Mouse (Mus musculus) spleen, adult 2 months (tissue): ENCODE data around the gene Fancc. TPM values are rescaled to one million over a fixed set of nuclear protein-coding genes. Genes with fewer than 3 reads are reported as not detected.

Source experiments
- DNase-seq, 2 experiments: peaks; one replicate each; pipeline versions ENCODE4 v3.0.0 to v3.0.0-alpha.2; 2012 to 2021; ENCODE audit warnings: low spot score in 2 of 2, low read depth in 1 of 2
- H3K27ac ChIP-seq: fragments of 200-500 bp; 2 replicates; pipeline ENCODE4 v1.5.1; 2012; ENCODE audit warnings: low read length, inconsistent platforms; ENCODE audit not compliant: insufficient read depth
- H3K27me3 ChIP-seq: fragments of 200-500 bp; 2 replicates; pipeline ENCODE4 v1.6.1; 2012; ENCODE audit warnings: mild to moderate bottlenecking, moderate library complexity, low read length, inconsistent platforms; ENCODE audit not compliant: control insufficient read depth, insufficient read depth
- H3K36me3 ChIP-seq: fragments of 200-500 bp; 2 replicates; pipeline ENCODE4 v1.6.1; 2012; ENCODE audit warnings: mild to moderate bottlenecking, low read length, inconsistent platforms; ENCODE audit not compliant: control insufficient read depth, insufficient read depth
- H3K4me1 ChIP-seq: fragments of 200-500 bp; 2 replicates; pipeline ENCODE4 v1.6.1; 2011; ENCODE audit warnings: inconsistent platforms; ENCODE audit not compliant: control insufficient read depth, insufficient read depth, insufficient read length
- H3K4me3 ChIP-seq: fragments of 200-500 bp; 2 replicates; pipeline ENCODE4 v1.5.1; 2011; ENCODE audit warnings: mild to moderate bottlenecking, inconsistent platforms; ENCODE audit not compliant: insufficient read depth, insufficient read length; ENCODE audit errors: extremely low read depth
- CTCF ChIP-seq: fragments of 200-500 bp; IDR thresholded peaks from 2 replicates; pipeline ENCODE4 v1.5.1; 2011; ENCODE audit warnings: mild to moderate bottlenecking, inconsistent platforms; ENCODE audit not compliant: insufficient read depth, insufficient read length, insufficient replicate concordance; ENCODE audit errors: extremely low read depth
- POLR2A ChIP-seq: fragments of 200-500 bp; IDR thresholded peaks from 2 replicates; pipeline ENCODE4 v1.6.1; 2011; ENCODE audit warnings: low read depth, low read length, inconsistent platforms
- WGBS: fragments of 180-500 bp; shearing (Covaris S2); methylation state at CpG from one replicate; pipeline ENCODE4 v1.1.7; 2018; 5-methylcytosine and 5-hydroxymethylcytosine counted together
- polyA plus RNA-seq: library from polyadenylated mRNA; depleted of rRNA; stranded (reverse); fragments of >200 nt; gene quantifications from 2 replicates; pipeline ENCODE4 v1.2.3, GENCODE M21; 2012; rRNA removed

Fancc gene
- polyA plus RNA-seq, 1 experiment: 5.1 TPM

- 23% methylated on average over 11 of the region's 11 CpGs for WGBS
- Histone ChIP-seq H3K4me3 (peak overlapping the region; percentile 99), H3K27me3 (no peaks in the 10 kb centered on the region), H3K27ac (peak overlapping the region; percentile 69), H3K4me1 (peaks cover 5% of the 10 kb centered on the region; the same call in 1 of the 2 replicates), H3K36me3 (0 out of 2 replicates have a peak, but pooled peaks cover 1% of the 10 kb centered on the region)
- no peak for TF ChIP-seq CTCF
- no peak for DNase-seq
Measured at GRCm38 (mm10) chr13:63239301-63239804, 257.7 kb downstream of the Fancc start.

GRCm38 (mm10) chr13:63238045-63238444 is 259.0 kb downstream of the Fancc start:
- Histone ChIP-seq H3K27ac (no peak overlapping the region), H3K4me3 (no peak overlapping the region), H3K36me3 (no peaks in the 10 kb centered on the region), H3K27me3 (no peaks in the 10 kb centered on the region), H3K4me1 (peaks cover 5% of the 10 kb centered on the region; the same call in 1 of the 2 replicates)
- WGBS: 89% methylated on average over 7 of the region's 7 CpGs
- no peak for DNase-seq
- TF ChIP-seq CTCF: no peak
- no peak for TF ChIP-seq POLR2A

- Histone ChIP-seq H3K27ac (no peak overlapping the region), H3K27me3 (no peaks in the 10 kb centered on the region), H3K4me1 (peaks cover 2% of the 10 kb centered on the region; the same call in 1 of the 2 replicates), H3K4me3 (no peak overlapping the region), H3K36me3 (no peaks in the 10 kb centered on the region)
- TF ChIP-seq CTCF: no peak
- TF ChIP-seq POLR2A: no peak
- WGBS: 27% methylated on average over 5 of the region's 5 CpGs
- no peak for DNase-seq
Measured at GRCm38 (mm10) chr13:63236159-63236893, 260.8 kb downstream of the Fancc start.

- Histone ChIP-seq H3K27ac (no peak overlapping the region), H3K4me1 (peaks cover 2% of the 10 kb centered on the region; the same call in 1 of the 2 replicates), H3K27me3 (no peaks in the 10 kb centered on the region), H3K4me3 (no peak overlapping the region), H3K36me3 (no peaks in the 10 kb centered on the region)
- 85% methylated on average over 3 of the region's 3 CpGs for WGBS
- DNase-seq: no peak
- TF ChIP-seq CTCF (no peak), POLR2A (no peak)
Measured at GRCm38 (mm10) chr13:63235551-63235950, 261.5 kb downstream of the Fancc start.

Other genes starting within 250 kb of the Fancc start
- 8.2 and 12.6 TPM in 2 replicates for gene Ptch1, start 76.3 kb upstream of the Fancc start, polyA plus RNA-seq